Comparison of ENCODE assay signal across 9 mouse cellular contexts in genomic region chr2:70471861-70472620, GRCm38 (mm10). TPM values are rescaled to one million over a fixed set of nuclear protein-coding genes. Genes with fewer than 3 reads are reported as not detected.
DNase-seq lines count a peak whose midpoint lies in the region; ATAC-seq lines count a peak whose summit lies in the region.
"Had no signal": no experiment of that assay in that cellular context is flagged by ENCODE, and none has a peak within 500 bp of the region (broad histone marks: within the 10 kb centered on the region; RNA-seq: fewer than 3 reads in every experiment).

No protein-coding gene starts in this region.

- peak overlapping the region; percentile 45; the same call in 1 of the 2 replicates for H3K9ac ChIP-seq in kidney, embryonic 16.5 days (replicated peaks; ENCODE audit: low read length)
- peak overlapping the region; percentile 2; the same call in 1 of the 2 replicates for H3K9ac ChIP-seq in stomach, embryonic 16.5 days (ENCODE audit: low read length)

- peak; percentile 35 for ATAC-seq in kidney, embryonic 16.5 days (ENCODE audit: low FRiP score, low TSS enrichment)
- no peak for ATAC-seq in stomach, embryonic 16.5 days (ENCODE audit: insufficient read depth, low FRiP score)
- ATAC-seq in inflammation-experienced regulatory T-cells, adult 6 months, result no peak

- no peak overlapping the region for H3K27ac ChIP-seq in kidney, embryonic 16.5 days (ENCODE audit: low read length)
- no peak overlapping the region for H3K27ac ChIP-seq in stomach, embryonic 16.5 days (ENCODE audit: low read length)

- no peaks in the 10 kb centered on the region for H3K36me3 ChIP-seq in kidney, embryonic 16.5 days (ENCODE audit: insufficient read depth, low read length)
- H3K36me3 ChIP-seq in stomach, embryonic 16.5 days (ENCODE audit: control insufficient read depth, insufficient read depth, low read length), result no peaks in the 10 kb centered on the region

- DNase-seq in cerebellum, postnatal 10 days, result peak; percentile 53 to 62
- no peak for DNase-seq in cerebellum, adult 18-20 months
- peak; percentile 35 to 37 for DNase-seq in adrenal gland, adult 18-20 months (ENCODE audit: low spot score in 2 of 2)
- DNase-seq in gastrocnemius, postnatal 25 days, result peak; percentile 7
- DNase-seq in lung, postnatal 36 days, result peak; percentile 21

- H3K27me3 ChIP-seq in kidney, embryonic 16.5 days (ENCODE audit: insufficient read depth, low read length), result peaks cover 70% of the 10 kb centered on the region
- peaks cover 59% of the 10 kb centered on the region for H3K27me3 ChIP-seq in stomach, embryonic 16.5 days (ENCODE audit: control insufficient read depth, insufficient read depth, low read length)

- H3K4me1 ChIP-seq in kidney, embryonic 16.5 days (ENCODE audit: insufficient read depth, low read length), result peaks cover 46% of the 10 kb centered on the region
- peaks cover 19% of the 10 kb centered on the region for H3K4me1 ChIP-seq in stomach, embryonic 16.5 days (ENCODE audit: control insufficient read depth, insufficient read depth, low read length)

- WGBS in kidney, embryonic 16.5 days, result under 1% methylated on average over 47 of the region's 48 CpGs
- WGBS in stomach, embryonic 16.5 days, result under 1% methylated on average over 48 of the region's 48 CpGs

- peak overlapping the region; percentile 84 for H3K4me2 ChIP-seq in kidney, embryonic 16.5 days (replicated peaks; ENCODE audit: low read depth, low read length)
- peak overlapping the region; percentile 63 for H3K4me2 ChIP-seq in stomach, embryonic 16.5 days (ENCODE audit: low read depth, low read length)

- H3K9me3 ChIP-seq in kidney, embryonic 16.5 days (ENCODE audit: low read length), result no peaks in the 10 kb centered on the region
- H3K9me3 ChIP-seq in stomach, embryonic 16.5 days (replicated peaks; ENCODE audit: control insufficient read depth, low read length), result no peaks in the 10 kb centered on the region

- H3K4me3 ChIP-seq in kidney, embryonic 16.5 days (ENCODE audit: low read length), result peak overlapping the region; percentile 51
- peak overlapping the region; percentile 47 for H3K4me3 ChIP-seq in stomach, embryonic 16.5 days (replicated peaks; ENCODE audit: low read length)
- H3K4me3 ChIP-seq: myocyte had no signal

RNA-seq across cellular contexts. Expression of gene Sp5, which starts 2.7 kb away (rescaled TPM):
- 1 to 10 TPM; 2.0 to 2.6 TPM for total RNA-seq in adrenal gland, adult 18-20 months (2021)
- total RNA-seq in gastrocnemius, postnatal 25 days (2021), result not detected
- 1.9 and 2.1 TPM in 2 replicates for polyA plus RNA-seq in kidney, embryonic 16.5 days (2015; fragmentation: Nextera tagmentation; extraction: Ambion mirVana)
- polyA plus RNA-seq in stomach, embryonic 16.5 days (2015; fragmentation: Nextera tagmentation; extraction: Ambion mirVana), result 0.72 and 0.84 TPM in 2 replicates
- polyA plus RNA-seq in inflammation-experienced regulatory T-cells, adult 6 months (2017; shearing (Covaris generic)), result not detected
- polyA plus RNA-seq: myocyte had no signal

RNA-seq across cellular contexts. Expression of gene Erich2, which starts 36.6 kb away (rescaled TPM):
- total RNA-seq in adrenal gland, adult 18-20 months (2021), result under 1 TPM in 1 of 2 experiments, not detected in 1; 0.23 TPM
- total RNA-seq in gastrocnemius, postnatal 25 days (2021), result not detected
- polyA plus RNA-seq in kidney, embryonic 16.5 days (2015; fragmentation: Nextera tagmentation; extraction: Ambion mirVana), result 2.6 and 2.7 TPM in 2 replicates
- polyA plus RNA-seq in stomach, embryonic 16.5 days (2015; fragmentation: Nextera tagmentation; extraction: Ambion mirVana), result 2.6 and 2.7 TPM in 2 replicates
- polyA plus RNA-seq in inflammation-experienced regulatory T-cells, adult 6 months (2017; shearing (Covaris generic)), result not detected

Comparison
In these comparisons a context has a peak if more than half of its experiments do, and no peak if none do; other contexts are left out.
1. DNase-seq: peak in cerebellum, postnatal 10 days (2 of 2), adrenal gland, adult 18-20 months (2 of 2), gastrocnemius, postnatal 25 days (single experiment) and lung, postnatal 36 days (single experiment); none in cerebellum, adult 18-20 months (0 of 2).